Mouse (Mus musculus) lung, adult 18-20 months (tissue): ENCODE results near the gene Scarb1.

ENCODE experiments used
- DNase-seq, 2 experiments: peaks; one replicate each; pipeline ENCODE4 v3.0.0; 2022; ENCODE audit warnings: mixed read lengths in 2 of 2

Scarb1 gene

DNA sequence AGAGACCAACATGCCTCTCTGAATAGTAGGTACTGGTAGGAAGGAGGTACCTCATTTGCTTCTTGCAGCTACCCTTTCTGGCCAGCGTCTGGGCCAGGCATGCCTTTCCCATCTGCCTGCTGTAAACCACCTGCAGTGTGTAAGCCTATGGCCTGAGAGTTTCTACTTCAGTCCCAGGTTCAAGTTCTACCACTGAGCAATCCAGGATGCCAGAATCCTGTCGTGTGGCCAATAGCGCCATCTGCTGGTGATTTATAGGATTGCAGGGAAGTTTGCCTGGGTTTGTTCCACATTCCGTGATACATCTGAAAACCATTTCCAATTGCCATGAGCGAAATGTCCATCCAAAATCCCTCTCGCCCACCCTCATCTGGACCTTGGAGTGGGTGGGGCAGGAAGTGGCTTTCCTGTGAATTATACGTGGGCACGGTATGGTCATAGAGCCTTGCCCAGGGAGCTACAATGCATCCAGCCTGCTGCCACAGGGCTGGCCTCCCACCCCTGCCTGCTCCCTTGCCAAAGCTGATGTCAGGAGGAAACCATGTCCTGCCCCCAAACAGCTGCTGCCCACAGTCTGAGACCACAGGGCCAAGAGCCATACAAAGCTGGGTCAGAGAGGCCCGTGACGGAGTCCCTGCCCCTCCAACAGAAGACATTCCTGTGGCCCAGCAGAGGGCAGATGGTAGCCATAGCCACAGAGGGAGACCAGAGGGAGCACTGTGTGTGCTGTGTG lies 72.7 kb downstream of the Scarb1 start:
- peak; percentile 68 to 75 for DNase-seq

DNA sequence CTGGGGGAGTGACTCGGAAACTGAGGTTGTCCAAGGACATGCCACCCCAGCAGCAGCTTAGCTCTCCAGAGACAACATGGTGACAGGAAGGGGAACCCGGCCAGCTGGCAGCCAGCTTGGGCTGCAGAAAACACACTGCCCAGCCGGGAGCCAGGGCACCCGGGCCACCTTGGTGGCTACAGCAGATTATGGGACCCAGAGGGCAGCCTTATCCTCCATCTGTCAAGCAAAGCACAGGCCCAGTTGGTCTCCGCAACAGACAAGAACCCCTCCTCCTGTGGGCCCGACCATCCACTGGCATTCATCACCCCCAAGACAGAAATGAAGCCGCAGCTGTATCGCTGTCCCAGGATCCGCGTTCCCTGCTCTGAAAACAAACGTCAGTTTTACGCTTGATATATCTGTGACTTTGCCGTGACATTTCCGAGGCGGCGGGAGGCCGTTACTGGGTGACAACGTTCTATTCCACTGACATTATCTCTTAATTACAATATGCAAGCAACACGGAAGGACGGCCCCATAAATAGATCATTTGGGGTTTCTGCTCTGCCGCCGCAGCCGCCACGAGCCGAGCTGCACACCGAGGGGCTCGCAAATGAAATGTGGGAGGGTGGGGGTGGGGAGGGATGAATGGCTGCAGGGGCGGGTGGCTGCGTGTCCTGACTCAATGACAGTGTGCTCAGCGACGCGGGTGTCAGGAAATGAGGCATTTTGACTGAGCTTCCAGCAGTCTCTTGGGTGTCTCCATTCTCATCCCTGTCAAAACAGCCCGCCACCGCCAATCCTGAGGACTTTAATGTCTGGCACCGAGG lies 73.5 kb downstream of the Scarb1 start:
- peak; percentile 68 to 77 for DNase-seq

DNA sequence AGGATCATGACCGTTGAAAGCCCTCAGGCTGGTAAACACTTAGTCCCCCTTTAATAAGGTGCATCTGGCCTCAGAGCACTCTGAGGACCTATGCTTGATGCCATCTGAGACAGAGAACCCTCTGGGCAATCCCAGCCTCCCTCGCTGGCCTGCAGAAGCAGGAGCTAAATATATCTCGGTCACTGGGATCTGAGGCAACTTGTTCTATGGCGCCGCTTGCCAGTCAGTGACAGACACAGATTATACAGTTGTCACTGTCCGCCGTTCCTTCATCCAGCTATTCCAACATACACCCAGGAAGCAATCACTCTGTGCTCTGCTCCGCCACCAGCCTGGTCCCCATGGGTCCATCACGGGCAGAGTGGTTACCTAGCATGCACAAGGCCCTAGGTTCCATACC lies 74.8 kb downstream of the Scarb1 start:
- DNase-seq, result no peak

DNA sequence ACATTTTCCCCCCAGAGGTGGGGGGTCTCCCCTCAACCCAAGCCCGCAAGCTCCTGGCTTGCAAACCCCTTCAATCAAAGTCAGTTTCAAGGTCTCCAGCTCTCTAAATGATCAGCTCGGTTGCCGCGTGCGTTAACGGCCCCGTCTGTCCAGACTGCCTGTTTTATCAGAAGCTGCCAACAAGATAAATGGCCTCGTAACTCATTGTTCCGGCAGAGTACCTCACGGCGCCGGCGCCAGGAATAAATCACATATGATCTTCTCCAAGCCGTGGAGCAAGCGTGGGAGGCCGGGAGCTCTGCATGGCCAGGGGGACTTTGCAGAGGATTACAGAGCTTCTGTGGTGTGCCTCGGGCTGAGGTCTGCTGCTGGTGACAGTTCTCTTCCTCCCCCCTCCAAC lies 76.2 kb downstream of the Scarb1 start:
- DNase-seq, result no peak

DNA sequence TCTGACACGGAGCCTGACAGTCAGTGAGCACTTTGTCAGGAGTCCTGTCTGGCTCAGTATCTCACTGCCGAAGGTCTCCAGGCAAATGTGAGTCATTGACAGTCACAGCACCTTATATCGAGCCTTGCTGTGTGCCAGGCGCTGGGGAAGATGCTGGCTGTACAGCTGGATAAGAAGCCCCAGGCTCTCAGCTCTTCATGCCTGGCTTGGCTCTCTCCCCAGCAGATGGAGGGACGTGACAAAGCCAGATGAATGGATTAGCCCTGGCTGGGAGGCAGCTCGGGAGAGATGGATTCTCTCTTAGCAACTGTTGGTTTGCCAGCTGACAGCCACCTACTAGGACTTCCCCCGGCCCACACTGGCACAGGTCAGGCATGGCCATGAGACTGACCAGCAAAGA lies 78.3 kb downstream of the Scarb1 start:
- no peak for DNase-seq

DNA sequence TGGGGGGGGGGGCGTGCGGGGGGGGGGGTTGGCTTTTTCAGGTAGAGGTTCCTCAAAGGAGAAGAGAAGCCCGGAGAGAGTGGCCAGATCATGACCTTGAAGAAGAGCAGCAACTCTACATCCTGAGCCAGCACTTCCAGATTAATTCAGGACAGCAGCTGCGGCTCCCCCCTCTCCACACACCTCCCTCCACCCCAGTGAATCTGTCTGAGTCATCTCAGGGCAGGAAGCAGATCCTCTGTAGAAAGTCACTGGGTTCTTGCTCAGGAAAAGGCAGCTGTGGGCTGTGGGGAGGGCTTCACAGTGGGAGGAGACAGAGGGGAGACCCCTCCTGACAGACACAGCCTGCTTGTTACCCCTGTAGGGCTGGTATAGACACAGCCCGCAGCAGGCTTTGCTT lies 87.0 kb downstream of the Scarb1 start:
- no peak for DNase-seq

DNA sequence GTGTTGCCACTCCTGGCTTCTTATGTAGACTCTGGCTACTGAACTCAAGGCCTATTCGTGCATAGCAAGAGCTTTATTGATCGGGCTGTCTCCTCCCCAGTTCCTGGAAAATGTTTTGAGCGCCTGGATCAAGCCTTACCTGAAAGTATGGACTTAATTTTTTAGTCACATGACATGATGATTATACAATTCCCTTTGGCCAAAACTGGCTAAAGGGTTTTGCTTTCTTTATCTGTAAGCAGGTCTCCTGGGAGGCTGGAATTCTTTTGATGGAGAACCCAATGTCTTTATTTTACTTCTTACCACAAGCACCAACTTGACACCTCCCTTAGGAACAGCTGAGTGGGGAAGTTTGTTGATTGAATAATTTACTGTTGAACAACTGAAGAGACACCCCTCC lies 87.4 kb downstream of the Scarb1 start:
- DNase-seq, result no peak

DNA sequence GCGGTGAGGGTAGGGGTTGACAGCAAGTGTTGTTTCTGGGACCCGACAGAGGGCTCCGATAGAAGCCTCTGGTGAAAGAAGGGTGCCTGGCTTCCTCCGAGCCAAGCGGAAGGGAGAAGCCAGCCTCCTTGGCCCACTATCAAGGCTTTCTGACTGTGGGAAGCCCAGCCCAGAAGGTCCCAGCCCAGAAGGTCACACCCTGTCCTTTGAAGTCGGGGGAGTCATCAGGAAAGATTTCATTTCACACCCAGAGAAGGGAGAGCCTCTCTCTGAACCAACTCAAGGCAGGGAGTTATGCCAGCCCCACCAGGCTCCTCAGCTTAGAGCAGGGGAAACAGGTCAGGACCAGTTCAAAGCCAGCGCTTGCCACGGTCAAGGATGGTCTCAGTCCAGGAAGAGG lies 88.2 kb downstream of the Scarb1 start:
- peak; percentile 80 to 87 for DNase-seq

DNA sequence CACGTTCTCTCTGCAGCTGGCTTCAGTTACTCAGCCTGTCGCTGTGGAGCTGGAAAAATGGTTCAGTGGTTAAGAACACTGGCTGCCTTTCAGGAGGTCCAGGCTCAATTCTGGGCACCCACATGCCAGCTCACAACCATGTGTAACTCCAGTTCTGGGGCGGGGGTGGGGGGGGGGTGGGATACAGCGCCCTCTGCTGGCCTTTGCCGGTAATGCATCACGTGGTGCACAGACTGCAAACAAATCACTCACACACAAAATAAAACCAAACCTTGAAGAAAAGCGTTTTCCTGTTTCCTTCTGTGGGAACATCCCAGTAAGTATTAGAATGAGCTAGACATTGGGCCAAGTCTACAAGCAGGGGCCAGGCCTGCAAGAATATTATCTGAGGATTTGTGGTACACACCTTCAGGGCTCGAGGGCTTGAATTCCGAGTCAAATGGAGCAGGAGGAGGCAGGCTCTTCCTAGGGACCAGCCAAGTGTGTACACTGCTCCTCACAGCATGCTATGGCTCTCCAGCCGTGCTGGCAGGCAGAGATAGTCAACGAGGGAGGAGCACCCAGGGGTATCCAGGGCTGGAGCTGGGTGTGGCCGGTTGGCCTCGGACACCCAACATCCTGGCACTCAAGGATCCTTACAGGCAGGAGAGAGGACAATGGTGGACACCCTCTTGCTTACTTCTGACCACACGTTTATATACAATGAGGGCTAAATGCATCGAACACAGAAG lies 88.8 kb downstream of the Scarb1 start:
- peak; percentile 65 to 79 for DNase-seq

DNA sequence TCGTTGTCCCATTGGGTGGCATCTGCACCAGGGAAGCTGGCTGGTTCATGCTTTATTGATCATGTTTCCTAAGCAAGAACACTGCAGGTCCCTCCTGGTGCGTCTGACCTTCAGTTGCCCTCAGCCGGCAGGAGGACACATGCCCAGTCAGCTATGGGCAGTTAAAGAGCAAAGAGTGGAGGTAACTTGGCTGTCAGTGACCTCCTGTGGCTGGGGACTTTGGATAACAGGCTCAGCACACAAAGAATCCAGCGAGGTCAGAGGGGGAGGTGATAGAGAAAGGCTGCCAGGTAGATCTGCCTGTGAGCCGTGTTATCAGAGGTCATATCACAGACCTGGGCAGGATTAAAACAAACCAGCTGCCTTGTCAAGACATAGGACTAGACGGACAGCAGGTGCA lies 91.7 kb downstream of the Scarb1 start:
- no peak for DNase-seq

DNA sequence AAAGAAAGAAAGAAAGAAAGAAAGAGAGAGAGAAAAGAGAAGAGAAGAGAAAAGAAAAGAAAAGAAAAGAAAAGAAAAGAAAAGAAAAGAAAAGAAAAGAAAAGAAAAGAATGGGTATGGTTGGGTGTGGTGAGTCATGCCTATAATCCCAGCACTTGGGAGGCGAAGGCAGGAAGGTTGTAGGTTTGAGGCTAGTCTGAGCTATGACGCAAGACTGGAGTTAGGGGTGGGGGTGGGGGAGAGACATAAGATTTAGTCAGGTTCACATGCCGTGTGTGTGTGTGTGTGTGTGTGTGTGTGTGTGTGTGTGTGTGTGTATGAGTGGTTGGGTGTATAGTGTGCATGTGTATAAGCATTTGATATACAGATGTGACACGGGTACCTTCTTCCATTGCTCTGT lies 94.2 kb downstream of the Scarb1 start:
- DNase-seq, result no peak

DNA sequence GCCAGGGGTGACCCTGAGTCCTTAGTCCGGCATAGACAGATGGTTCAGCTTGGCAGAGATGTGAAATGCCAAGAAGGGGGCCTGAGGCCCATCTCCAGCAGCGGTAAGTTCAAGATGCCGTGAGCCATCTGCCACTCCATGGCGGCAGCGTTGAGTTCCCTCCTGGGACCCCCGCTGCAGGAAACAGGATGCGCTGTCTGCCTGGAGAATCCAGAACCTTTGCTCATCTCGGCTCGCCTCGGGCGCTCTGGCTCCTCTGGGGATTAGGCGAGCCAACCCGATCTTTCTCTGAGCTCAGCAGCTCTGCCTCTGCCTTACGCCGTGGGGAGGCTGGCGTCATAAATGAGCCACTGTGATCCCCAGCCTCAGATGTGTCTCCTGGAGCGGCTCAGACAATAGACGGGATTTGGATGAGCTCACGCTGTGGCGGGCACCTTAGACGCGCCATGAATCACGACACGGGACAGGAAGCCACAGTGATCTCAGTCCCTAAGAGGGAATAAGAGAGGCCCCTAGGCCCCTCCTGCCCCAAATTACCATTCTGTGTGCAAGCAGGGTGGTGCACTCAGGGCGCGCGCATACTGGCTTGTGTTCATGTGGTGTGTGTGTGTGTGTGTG lies 95.3 kb downstream of the Scarb1 start:
- peak in 1 of 2 experiments; percentile 38 for DNase-seq

DNA sequence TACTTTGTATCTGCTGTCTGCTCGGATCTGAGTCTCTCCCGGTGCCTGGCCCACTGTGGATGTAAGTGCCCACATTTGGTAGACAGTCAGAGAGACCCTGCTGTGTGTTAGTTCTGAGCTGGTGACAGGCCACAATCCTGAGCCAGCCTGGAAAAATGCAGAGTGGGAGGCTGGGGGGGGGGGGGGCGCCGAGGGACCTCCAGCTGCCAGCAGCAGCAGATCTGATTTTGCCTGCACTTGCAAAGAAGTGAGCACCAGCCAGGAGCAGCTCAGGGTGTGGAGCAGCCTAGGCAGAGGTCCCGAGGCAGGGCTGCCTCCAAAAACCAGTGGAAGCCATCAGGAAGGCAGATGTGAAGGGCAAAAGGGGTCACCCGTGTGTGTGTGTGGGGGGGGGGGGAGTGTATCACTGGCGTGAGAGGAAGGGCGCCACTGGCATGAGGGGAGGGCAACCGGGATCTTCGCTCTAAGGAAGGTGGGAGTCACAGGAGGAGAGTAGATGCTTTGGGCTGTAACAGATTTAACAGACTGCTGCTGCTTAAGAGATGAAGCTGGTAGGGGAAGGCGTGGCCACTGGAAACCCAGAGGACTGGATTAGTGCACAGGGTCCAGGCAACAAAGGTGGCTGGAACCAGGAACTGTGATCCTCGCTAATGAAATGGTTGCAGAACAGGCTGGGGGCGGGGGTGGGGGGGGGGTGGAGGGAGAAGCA lies 95.9 kb downstream of the Scarb1 start:
- DNase-seq, result no peak

DNA sequence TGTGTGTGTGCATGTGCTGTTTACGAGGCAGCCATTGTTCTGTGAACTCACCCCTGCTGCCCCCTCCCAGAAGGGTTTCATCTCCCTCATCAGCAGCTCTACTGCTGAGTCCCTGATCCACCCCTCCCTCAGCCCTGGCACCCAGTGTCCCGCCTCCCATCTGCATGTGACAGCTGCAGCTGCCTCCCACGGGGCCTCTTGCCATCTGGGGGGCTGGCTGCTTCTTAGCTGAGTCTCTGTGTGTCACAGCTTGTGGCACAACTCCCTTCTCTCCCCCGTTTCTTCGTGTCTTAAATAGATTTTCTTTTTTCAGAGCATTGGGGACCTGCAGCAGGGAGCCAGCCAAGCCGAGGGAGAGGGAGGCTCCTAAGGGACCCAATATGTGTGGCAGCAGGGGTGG lies 97.0 kb downstream of the Scarb1 start:
- no peak for DNase-seq

DNA sequence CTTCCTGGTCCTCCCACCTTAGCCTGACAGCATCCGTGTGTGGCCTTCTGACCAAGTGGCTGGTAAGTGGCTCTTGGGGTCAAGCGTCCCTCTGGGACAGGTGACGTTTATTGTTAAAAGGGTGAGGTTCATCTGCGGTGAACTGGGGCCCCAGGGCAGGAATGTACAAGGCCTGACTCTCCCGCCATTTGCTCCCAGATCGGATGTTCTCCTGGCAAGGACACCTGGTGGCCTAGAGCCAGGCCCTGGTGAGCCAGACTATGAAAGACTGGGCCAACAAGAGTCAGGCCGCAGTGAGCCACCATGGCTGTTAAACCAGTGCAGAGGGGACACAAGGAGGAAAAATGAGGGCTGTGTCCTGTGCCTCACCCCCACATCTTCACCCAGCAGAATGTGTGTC lies 98.8 kb downstream of the Scarb1 start:
- DNase-seq, result peak in 1 of 2 experiments; percentile 40

DNA sequence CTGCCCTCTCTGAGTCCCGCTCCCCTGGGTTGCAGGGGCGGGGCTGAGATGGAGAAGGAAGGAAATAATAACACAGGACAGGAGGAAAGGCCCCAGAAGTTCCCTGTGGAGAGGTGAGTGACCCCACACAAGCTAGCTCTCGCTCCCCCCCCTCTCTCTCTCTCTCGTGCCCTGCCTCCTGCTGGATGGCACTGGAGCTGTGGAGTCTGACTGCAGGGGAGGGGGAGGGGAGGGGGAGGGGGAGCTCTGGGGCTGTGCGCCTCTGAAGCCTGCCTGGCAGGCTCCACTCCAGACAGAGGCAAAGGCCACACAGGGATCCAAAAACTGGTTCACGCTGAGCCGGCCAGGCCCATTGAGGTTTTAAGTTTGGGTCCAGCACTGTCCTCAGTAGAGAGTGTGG lies 99.3 kb downstream of the Scarb1 start:
- no peak for DNase-seq

DNA sequence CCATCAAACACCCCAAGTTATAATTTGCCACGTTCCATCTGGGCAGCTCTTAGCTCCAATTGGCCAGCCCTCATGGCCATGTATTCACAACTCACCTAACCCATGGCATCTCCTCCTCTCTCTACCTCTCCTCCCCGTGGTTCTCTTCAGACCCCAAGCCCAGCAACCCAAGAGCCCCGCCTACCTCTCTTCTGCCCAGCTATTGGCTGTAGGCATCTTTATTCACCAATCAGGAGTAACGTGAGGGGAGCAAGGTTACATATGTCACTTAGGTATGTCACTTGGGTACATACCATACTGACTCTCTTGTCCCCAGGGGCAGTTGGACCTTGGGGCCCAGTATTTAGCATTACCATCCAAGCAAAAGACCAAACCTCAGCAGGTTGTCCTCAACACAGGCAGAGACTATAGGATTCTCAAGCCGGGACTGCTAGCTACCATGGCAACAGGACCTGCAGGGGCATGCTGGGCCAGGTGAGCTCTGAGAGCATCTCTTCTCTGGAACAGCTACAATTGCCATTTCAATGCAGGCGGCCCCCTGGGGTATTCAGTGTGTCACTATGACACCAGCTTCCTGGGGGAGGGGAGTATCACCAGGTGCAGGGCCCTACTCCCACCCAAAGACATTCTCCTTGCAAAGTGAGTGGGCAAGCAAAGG lies 100.6 kb downstream of the Scarb1 start:
- DNase-seq, result no peak

DNA sequence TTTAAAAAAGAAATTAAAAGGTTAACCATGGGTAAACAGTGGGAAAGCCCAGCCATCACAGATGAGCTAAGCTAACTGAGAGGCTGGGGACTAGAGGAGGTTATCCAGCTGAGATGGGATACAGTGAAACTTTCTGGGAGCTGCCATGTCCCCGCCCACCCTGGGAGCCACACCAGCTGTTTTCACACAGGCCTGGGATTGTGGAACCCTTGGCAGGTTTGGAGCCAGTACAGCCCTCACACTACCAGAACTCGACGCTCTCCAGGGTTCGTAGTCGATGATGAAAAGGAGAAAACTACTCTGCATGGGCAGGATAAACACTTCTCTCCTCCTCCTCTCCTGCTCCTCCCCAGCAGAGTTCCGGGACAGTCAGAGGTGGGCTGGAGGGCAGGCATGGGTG lies 105.0 kb downstream of the Scarb1 start:
- DNase-seq, result no peak

DNA sequence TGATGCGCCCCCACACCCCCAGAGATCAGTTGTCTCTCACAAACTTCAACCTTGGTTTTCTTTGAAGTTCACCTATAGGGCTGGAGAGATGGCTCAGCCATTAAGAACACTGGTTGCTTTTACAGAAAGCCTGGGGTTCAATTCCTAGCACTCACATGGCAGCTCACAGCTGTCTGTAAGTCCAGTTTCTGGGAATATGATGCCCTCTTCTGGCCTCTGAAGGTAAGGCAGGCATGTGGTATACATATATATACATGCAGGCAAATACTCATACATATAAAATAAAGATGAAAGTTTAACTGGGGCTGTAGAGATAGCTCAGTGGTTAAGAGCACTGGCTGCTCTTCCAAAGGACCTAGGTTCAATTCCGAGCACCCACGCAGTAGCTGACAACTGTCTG lies 105.5 kb downstream of the Scarb1 start:
- no peak for DNase-seq

DNA sequence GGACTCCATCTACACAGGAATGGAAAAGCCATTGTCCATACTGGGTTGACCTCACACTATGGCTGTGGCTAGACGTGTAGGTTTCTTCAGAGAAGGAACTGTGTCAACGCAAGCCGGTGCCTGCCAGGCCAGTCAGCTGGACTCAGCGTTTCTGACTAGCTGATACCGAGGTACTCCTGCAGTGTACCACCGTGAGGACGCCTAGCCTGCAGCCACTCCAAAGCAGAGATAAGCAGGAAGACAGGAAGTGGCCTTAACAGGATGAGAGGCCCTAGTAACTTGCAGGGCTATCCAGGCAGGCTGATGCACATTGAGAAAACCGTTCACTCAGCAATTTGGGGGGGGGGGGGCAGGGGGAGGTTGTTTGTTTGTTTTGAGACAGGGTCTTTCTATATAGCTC lies 106.5 kb downstream of the Scarb1 start:
- DNase-seq, result no peak

DNA sequence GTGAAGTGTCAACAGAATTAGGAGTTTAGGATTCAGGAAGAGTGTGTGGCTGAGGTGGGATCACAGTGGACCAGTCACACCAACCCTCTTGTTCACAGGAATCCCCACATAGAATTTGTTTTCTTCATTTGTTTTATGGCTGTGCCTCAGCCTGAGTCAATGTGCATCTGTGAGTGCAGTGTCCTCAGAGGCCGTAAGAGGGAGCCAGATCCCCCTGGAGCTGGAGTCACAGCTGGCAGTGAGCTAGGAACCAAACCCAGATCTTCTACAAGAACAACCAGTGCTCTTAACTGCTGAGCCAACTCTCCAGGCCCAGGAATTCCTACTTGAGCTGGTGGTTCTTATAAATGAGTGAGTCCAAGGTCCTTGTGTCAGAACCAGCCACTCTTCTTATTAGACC lies 107.4 kb downstream of the Scarb1 start:
- no peak for DNase-seq

DNA sequence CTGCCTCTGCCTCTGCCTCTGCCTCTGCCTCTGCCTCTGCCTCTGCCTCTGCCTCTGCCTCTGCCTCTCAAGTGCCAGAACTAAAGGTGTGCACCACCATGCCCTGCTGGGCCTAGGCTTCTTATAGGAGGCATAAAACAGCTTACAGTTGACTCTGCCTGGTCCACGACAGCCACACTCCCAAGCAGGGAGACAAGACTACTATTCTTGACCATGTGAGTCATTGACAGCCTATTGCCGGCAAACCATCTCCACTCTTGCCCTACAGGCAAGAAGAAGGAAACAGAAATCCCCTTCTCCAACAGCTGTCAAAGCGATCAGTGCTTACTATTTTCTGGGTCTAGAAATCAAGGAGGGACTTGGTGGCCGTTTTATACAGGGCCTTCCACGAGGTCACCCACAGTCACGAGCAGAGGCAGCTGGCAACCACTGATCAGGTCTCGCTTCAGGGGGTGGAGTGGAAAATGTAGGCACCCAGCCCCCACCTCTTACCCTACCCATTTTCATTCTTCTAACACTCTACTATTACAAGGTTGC lies 108.4 kb downstream of the Scarb1 start:
- DNase-seq, result no peak
